22 mouse cellular contexts compared by ENCODE assay signal in genomic region chr10:92930036-92930435, GRCm38 (mm10).
"Had no signal": no experiment of that assay in that cellular context is flagged by ENCODE, and none has a peak within 500 bp of the region (broad histone marks: within the 10 kb centered on the region; RNA-seq: fewer than 3 reads in every experiment).

No protein-coding gene starts in this region.

- H3K9me3 ChIP-seq: heart, embryonic 10.5 days; heart, embryonic 13.5 days; heart, embryonic 15.5 days; hindbrain, embryonic 13.5 days; hindbrain, embryonic 15.5 days; kidney, embryonic 15.5 days; limb, embryonic 12.5 days; limb, embryonic 15.5 days; liver, embryonic 12.5 days had no signal

- H3K9ac ChIP-seq: heart, embryonic 13.5 days; heart, embryonic 15.5 days; hindbrain, embryonic 13.5 days; hindbrain, embryonic 15.5 days; kidney, embryonic 15.5 days; limb, embryonic 12.5 days; limb, embryonic 15.5 days; liver, embryonic 12.5 days; liver, embryonic 14.5 days had no signal

- ATAC-seq: hindbrain, postnatal 0 days; intestine, embryonic 16.5 days; liver, embryonic 12.5 days had no signal

- H3K27ac ChIP-seq: heart, embryonic 10.5 days; heart, embryonic 13.5 days; heart, embryonic 15.5 days; hindbrain, embryonic 13.5 days; hindbrain, embryonic 15.5 days; hindbrain, postnatal 0 days; kidney, embryonic 15.5 days; kidney, postnatal 0 days; layer of hippocampus, adult 2 months; left cerebral cortex, adult 2 months; limb, embryonic 12.5 days; limb, embryonic 15.5 days; liver, embryonic 12.5 days; liver, embryonic 14.5 days had no signal

- H3K27me3 ChIP-seq: heart, embryonic 13.5 days; heart, embryonic 15.5 days; hindbrain, embryonic 13.5 days; hindbrain, embryonic 15.5 days; kidney, embryonic 15.5 days; limb, embryonic 12.5 days; limb, embryonic 15.5 days; liver, embryonic 12.5 days had no signal

- H3K36me3 ChIP-seq: heart, embryonic 10.5 days; heart, embryonic 13.5 days; heart, embryonic 15.5 days; hindbrain, embryonic 13.5 days; hindbrain, embryonic 15.5 days; kidney, embryonic 15.5 days; limb, embryonic 12.5 days; limb, embryonic 15.5 days; liver, embryonic 12.5 days had no signal

- H3K4me1 ChIP-seq: kidney, embryonic 15.5 days; limb, embryonic 15.5 days; liver, embryonic 12.5 days had no signal

- H3K4me2 ChIP-seq: heart, embryonic 13.5 days; heart, embryonic 15.5 days; hindbrain, embryonic 13.5 days; hindbrain, embryonic 15.5 days; kidney, embryonic 15.5 days; limb, embryonic 12.5 days; limb, embryonic 15.5 days; liver, embryonic 12.5 days had no signal

- DNase-seq: gastrocnemius, postnatal 14 days; gastrocnemius, postnatal 36 days; kidney, adult 11 months; kidney, adult 2 months; kidney, adult 9 months; kidney, postnatal 14 days; kidney, postnatal 4 days had no signal

- H3K4me3 ChIP-seq: heart, embryonic 10.5 days; heart, embryonic 13.5 days; heart, embryonic 15.5 days; hindbrain, embryonic 13.5 days; hindbrain, embryonic 15.5 days; kidney, embryonic 15.5 days; layer of hippocampus, adult 2 months; left cerebral cortex, adult 2 months; limb, embryonic 12.5 days; limb, embryonic 15.5 days; liver, embryonic 12.5 days had no signal
